Mouse (Mus musculus) C2C12 (cell line): Measurements from ENCODE around the gene Osbpl3. TPM values are rescaled to one million over a fixed set of nuclear protein-coding genes. Genes with fewer than 3 reads are reported as not detected.

Source experiments
- H3K27me3 ChIP-seq: one replicate; pipeline ENCODE4 v1.6.1; 2011; ENCODE audit not compliant: control insufficient read depth, insufficient read depth, insufficient read length
- H3K36me3 ChIP-seq: one replicate; pipeline ENCODE4 v1.6.1; 2011; ENCODE audit not compliant: control insufficient read depth, insufficient read depth
- H3K4me3 ChIP-seq: one replicate; pipeline ENCODE4 v1.5.1; 2011; ENCODE audit warnings: mild to moderate bottlenecking, control low read depth; ENCODE audit not compliant: poor library complexity, insufficient read depth, severe bottlenecking
- H3K79me2 ChIP-seq: one replicate; pipeline ENCODE4 v1.6.1; 2011; ENCODE audit not compliant: control insufficient read depth, insufficient read depth
- H3K79me3 ChIP-seq: one replicate; pipeline ENCODE4 v1.6.1; 2011; ENCODE audit warnings: low read depth, control low read depth
- H3ac ChIP-seq: one replicate; pipeline ENCODE3; 2011; ENCODE audit warnings: low read depth; ENCODE audit not compliant: control insufficient read depth, insufficient read length
- CEBPB ChIP-seq: IDR thresholded peaks from one replicate; pipeline ENCODE4 v1.6.1; 2011; ENCODE audit warnings: low read depth, mild to moderate bottlenecking, control low read depth, moderate library complexity
- CTCF ChIP-seq: IDR thresholded peaks from one replicate; pipeline ENCODE4 v1.5.1; 2011; ENCODE audit not compliant: control insufficient read depth, insufficient read depth, insufficient read length
- FOSL1 ChIP-seq: IDR thresholded peaks from one replicate; pipeline ENCODE4 v1.8.0; 2011; ENCODE audit warnings: mild to moderate bottlenecking, low read length; ENCODE audit not compliant: poor library complexity, insufficient read depth, severe bottlenecking
- MAX ChIP-seq: IDR thresholded peaks from one replicate; pipeline ENCODE4 v1.6.1; 2011; ENCODE audit warnings: mild to moderate bottlenecking, control low read depth
- MYOD1 ChIP-seq: IDR thresholded peaks from one replicate; pipeline ENCODE4 v1.6.1; 2011; ENCODE audit warnings: low read depth; ENCODE audit not compliant: control insufficient read depth, insufficient read length
- MYOG ChIP-seq: IDR thresholded peaks from one replicate; pipeline ENCODE4 v1.6.1; 2011; ENCODE audit not compliant: control insufficient read depth, insufficient read length; ENCODE audit errors: extremely low read depth
- USF1 ChIP-seq: IDR thresholded peaks from one replicate; pipeline ENCODE4 v1.6.1; 2011; ENCODE audit warnings: low read depth, mild to moderate bottlenecking, control low read depth, moderate library complexity
- polyA plus RNA-seq: library from polyadenylated mRNA; unstranded; fragments of >200 nt; fragmentation: generic; extraction: Trizol; gene quantifications from one replicate; pipeline ENCODE4 v1.2.1, GENCODE M21; 2012; ENCODE audit warnings: missing spikeins

Osbpl3 gene
- polyA plus RNA-seq, 1 experiment, result 17.6 TPM

GRCm38 (mm10) chr6:50432491-50432890 lies 23.5 kb downstream of the Osbpl3 start:
- H3K79me3 ChIP-seq, result peaks cover 9% of the 10 kb centered on the region
- H3K4me3 ChIP-seq, result no peak overlapping the region
- no peaks in the 10 kb centered on the region for H3K36me3 ChIP-seq
- TF ChIP-seq FOSL1 (no peak), MYOD1 (no peak), CTCF (no peak), MYOG (no peak)
- H3K27me3 ChIP-seq, result no peaks in the 10 kb centered on the region
- no peak overlapping the region for H3ac ChIP-seq
- peaks cover 23% of the 10 kb centered on the region for H3K79me2 ChIP-seq

GRCm38 (mm10) chr6:50429299-50429698 lies 26.7 kb downstream of the Osbpl3 start:
- Histone ChIP-seq H3K27me3 (no peaks in the 10 kb centered on the region), H3ac (no peak overlapping the region), H3K79me2 (peaks cover 17% of the 10 kb centered on the region), H3K36me3 (peaks cover 13% of the 10 kb centered on the region), H3K79me3 (peaks cover 4% of the 10 kb centered on the region), H3K4me3 (no peak overlapping the region)
- no peak for TF ChIP-seq CEBPB
- no peak for TF ChIP-seq MAX
- TF ChIP-seq CTCF, result no peak
- TF ChIP-seq MYOD1, result no peak
- TF ChIP-seq USF1, result no peak
- TF ChIP-seq MYOG, result no peak
- no peak for TF ChIP-seq FOSL1

GRCm38 (mm10) chr6:50427051-50427732 lies 28.8 kb downstream of the Osbpl3 start:
- TF ChIP-seq MYOD1, result no peak
- TF ChIP-seq USF1, result no peak
- TF ChIP-seq CEBPB, result no peak
- TF ChIP-seq MAX, result no peak
- peaks cover 15% of the 10 kb centered on the region for H3K36me3 ChIP-seq
- peaks cover 17% of the 10 kb centered on the region for H3K79me2 ChIP-seq
- no peak overlapping the region for H3K4me3 ChIP-seq
- H3ac ChIP-seq, result no peak overlapping the region
- no peaks in the 10 kb centered on the region for H3K79me3 ChIP-seq
- H3K27me3 ChIP-seq, result no peaks in the 10 kb centered on the region

- peaks cover 17% of the 10 kb centered on the region for H3K36me3 ChIP-seq
- TF ChIP-seq FOSL1, result no peak
- no peak for TF ChIP-seq CEBPB
- TF ChIP-seq CTCF, result no peak
- no peak for TF ChIP-seq MYOD1
- TF ChIP-seq MYOG, result no peak
- no peak for TF ChIP-seq USF1
- TF ChIP-seq MAX, result no peak
- H3K4me3 ChIP-seq, result no peak overlapping the region
- no peaks in the 10 kb centered on the region for H3K27me3 ChIP-seq
- peaks cover 17% of the 10 kb centered on the region for H3K79me2 ChIP-seq
- H3ac ChIP-seq, result no peak overlapping the region
- no peaks in the 10 kb centered on the region for H3K79me3 ChIP-seq
These were observed 29.4 kb downstream of the Osbpl3 start for GRCm38 (mm10) chr6:50426571-50426970.

- H3K79me2 ChIP-seq, result peaks cover 6% of the 10 kb centered on the region
- H3K4me3 ChIP-seq, result no peak overlapping the region
- no peak for TF ChIP-seq MYOD1
- no peak for TF ChIP-seq FOSL1
- TF ChIP-seq CEBPB, result no peak
- no peak for TF ChIP-seq USF1
- TF ChIP-seq MYOG, result no peak
- TF ChIP-seq CTCF, result no peak
- no peak overlapping the region for H3ac ChIP-seq
- peaks cover 22% of the 10 kb centered on the region for H3K36me3 ChIP-seq
- H3K79me3 ChIP-seq, result no peaks in the 10 kb centered on the region
- no peaks in the 10 kb centered on the region for H3K27me3 ChIP-seq
These were observed 31.7 kb downstream of the Osbpl3 start for GRCm38 (mm10) chr6:50424271-50424670.

- Histone ChIP-seq H3ac (no peak overlapping the region), H3K36me3 (peaks cover 29% of the 10 kb centered on the region), H3K27me3 (no peaks in the 10 kb centered on the region), H3K79me2 (peaks cover 12% of the 10 kb centered on the region), H3K4me3 (no peak overlapping the region), H3K79me3 (peaks cover 2% of the 10 kb centered on the region)
- TF ChIP-seq MYOD1, result no peak
- no peak for TF ChIP-seq MYOG
- TF ChIP-seq FOSL1, result no peak
- TF ChIP-seq CEBPB, result no peak
- TF ChIP-seq MAX, result no peak
- TF ChIP-seq CTCF, result no peak
- TF ChIP-seq USF1, result no peak
These were observed 35.6 kb downstream of the Osbpl3 start for GRCm38 (mm10) chr6:50420413-50420812.
